Mouse (Mus musculus) cerebellum, adult 8-10 months (tissue): Measurements from ENCODE around the gene Ccdc47.
A peak's percentile ranks its signal among the peaks of the same experiment; 100 is the strongest.

Experiments
- DNase-seq: peaks from one replicate; pipeline ENCODE4 v3.0.0; 2022

The Ccdc47 gene

GRCm38 (mm10) chr11:106159921-106160840 lies 56.0 kb downstream of the Ccdc47 start:
- peak; percentile 86 for DNase-seq

GRCm38 (mm10) chr11:106159216-106159920 lies 56.8 kb downstream of the Ccdc47 start:
- peak; percentile 62 for DNase-seq

- DNase-seq: no peak
Observed at GRCm38 (mm10) chr11:106158930-106159215, 57.3 kb downstream of the Ccdc47 start.

GRCm38 (mm10) chr11:106158081-106158929 lies 57.8 kb downstream of the Ccdc47 start:
- DNase-seq: peak; percentile 57

- DNase-seq: no peak
Observed at GRCm38 (mm10) chr11:106157154-106157553, 59.0 kb downstream of the Ccdc47 start.

GRCm38 (mm10) chr11:106156257-106156656 lies 59.9 kb downstream of the Ccdc47 start:
- no peak for DNase-seq

GRCm38 (mm10) chr11:106155761-106156160 lies 60.4 kb downstream of the Ccdc47 start:
- no peak for DNase-seq

- DNase-seq: no peak
Observed at GRCm38 (mm10) chr11:106154770-106155169, 61.4 kb downstream of the Ccdc47 start.

- DNase-seq: no peak
Observed at GRCm38 (mm10) chr11:106154091-106154490, 62.1 kb downstream of the Ccdc47 start.

GRCm38 (mm10) chr11:106152132-106152531 lies 64.0 kb downstream of the Ccdc47 start:
- peak; percentile 39 for DNase-seq

- no peak for DNase-seq
Observed at GRCm38 (mm10) chr11:106151219-106151618, 64.9 kb downstream of the Ccdc47 start.
